Mouse (Mus musculus) common myeloid progenitor, adult 5-6 weeks (primary cell): ENCODE results near the gene Olfr45. TPM values are rescaled to one million over a fixed set of nuclear protein-coding genes. Genes with fewer than 3 reads are reported as not detected.
"Not testable (repeated sequence)": the region's sequence is repeated elsewhere in the genome, so short reads cannot be mapped to it uniquely, and the experiment has no call there.

Experiments
- ATAC-seq: replicated peaks from 2 replicates; pipeline ENCODE4 v1.8.0; 2016; ENCODE audit warnings: low read depth, mild to moderate bottlenecking, moderate TSS enrichment, inconsistent platforms; ENCODE audit not compliant: poor library complexity, severe bottlenecking
- total RNA-seq: library from RNA; stranded (forward); fragments of 200-1000, 187-1606 nt; gene quantifications from 2 replicates; pipeline ENCODE4 v1.2.3, GENCODE M21; 2017

Gene Olfr45
- not detected in 2 replicates for total RNA-seq

DNA sequence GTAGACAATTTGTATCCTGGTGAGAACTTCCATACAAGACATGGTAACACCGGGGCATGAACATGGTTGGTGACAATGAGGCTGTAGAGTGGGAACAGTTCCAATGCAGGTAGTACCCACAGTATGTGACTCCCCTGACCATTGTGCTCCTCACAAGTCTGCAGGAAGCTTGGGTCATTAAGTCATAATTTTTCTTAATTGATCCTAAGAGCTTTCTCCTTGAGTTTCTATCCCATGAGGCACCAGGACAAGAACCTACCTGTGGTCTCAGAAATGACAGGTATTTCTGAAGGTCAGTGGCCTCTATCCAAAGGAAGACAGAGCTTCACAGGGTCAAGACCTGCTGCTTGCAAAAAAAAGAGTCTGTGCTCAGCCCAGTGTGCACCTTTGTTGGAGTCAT is at the start of gene Olfr45:
TSS of gene Olfr45 (plus strand) at position 301 of the 400 bp plus-strand sequence.
- no peak for ATAC-seq

DNA sequence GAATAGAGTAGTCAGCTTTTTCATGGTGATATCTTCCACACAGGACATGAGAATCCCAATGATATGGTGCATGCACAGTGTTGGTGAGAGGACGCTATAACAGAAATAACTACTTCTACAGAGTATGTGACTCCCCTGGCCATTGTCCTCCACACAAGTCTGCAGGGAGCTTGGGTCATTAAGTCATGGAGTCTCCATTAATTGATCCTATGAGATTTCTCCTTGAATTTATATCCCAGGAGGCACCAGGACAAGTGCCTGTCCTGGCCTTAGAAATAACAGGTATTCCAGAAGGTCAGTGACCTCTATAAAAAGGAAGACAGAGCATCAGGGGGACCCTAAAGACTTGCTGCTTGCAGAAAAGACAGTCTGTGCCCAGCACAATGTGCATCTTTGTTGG is 35.6 kb upstream of the Olfr45 start, which contains the start of gene Olfr53:
TSS of gene Olfr53 (plus strand) at position 301 of the 400 bp plus-strand sequence.
- ATAC-seq = no peak

DNA sequence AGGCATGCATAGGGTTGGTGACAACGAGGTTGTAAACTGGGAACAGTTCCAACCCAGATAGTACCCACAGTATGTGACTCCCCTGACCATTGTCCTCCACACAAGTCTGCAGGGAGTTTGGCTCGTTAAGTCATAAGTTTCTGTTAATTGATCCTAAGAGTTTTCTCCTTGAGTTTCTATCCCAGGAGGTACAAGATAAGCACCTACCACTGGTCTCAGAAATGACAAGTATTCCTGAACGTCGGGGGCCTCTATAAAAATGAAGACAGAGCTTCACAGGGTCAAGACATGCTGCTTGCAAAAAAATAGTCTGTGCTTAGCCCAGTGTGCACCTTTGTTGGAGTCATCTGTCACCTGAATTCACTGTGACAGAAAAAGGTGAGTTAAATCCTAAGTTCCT is 22.1 kb upstream of the Olfr45 start, which contains the start of gene Olfr539:
TSS of gene Olfr539 (plus strand) at position 301 of the 400 bp plus-strand sequence.
- ATAC-seq = no peak

DNA sequence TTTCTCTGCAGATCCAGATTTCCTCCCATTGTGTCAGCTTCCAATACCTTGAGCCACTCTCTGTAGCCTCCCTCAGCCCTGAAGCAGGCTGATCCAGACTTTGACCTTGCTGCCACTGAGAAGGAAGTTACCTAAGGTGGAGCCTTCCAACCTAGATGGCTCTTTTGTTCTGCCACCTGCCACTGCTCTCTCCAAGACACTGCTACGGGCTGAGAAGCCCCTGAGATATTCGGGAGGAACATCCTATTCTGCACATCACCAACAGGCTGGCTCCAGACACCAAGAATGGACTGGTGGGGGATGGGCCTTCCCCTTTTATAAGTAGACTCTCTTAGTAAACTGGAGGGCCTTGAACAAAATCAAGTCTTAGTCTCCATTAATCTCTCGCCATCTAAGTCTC is 11.1 kb upstream of the Olfr45 start:
- not testable (repeated sequence) for ATAC-seq

DNA sequence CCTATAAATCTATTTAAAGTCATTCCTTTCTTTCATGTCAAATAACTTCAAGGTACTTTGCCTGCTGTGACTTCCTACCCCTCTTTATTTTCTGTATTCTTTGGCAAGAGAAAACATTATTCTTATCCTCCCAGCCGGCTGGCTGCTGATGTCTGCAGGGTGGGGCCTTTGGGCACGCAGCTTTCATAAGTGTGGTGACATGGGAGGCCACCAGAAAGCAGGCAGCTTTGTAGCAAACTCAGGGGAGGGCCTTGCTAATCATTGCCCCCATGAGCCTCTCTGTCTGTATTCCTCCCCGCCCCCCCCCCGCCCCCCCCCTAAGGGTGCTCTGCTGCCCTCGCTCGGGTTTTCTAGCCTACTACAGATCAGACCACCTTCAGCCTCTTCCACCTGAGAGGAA is 5.9 kb upstream of the Olfr45 start:
- no peak for ATAC-seq

DNA sequence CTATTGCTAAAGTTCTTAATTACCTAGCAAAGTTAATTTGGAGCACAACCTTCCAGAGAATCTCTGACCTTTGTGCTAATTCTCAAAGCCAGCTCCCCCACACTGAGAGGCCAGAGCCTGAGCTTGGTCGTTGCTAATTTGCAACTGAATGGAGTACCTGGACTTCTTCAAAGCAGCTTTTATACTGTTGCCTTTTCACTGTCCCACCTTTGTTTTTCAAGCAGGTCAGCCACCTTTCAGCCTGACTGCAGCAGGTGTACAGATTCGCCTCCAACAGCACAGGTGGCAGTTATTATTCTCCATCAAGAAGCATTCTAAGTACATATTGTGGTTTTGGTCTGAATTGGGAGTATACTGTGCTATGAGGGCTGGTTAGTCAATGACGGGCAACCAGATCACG is 2.2 kb upstream of the Olfr45 start:
- not testable (repeated sequence) for ATAC-seq

DNA sequence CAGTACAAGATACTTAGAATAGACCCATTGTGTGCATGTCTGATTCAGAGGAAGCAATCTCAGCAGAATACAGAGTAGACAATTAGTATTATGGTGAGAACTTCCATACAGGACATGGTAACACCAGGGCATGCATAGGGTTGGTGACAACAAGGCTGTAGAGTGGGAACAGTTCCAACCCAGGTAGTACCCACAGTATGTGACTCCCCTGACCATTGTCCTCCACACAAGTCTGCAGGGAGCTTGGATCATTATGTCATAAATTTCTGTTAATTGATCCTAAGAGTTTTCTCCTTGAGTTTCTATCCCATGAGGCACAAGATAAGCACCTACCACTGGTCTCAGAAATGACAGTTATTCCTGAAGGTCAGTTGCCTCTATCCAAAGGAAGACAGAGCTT is 15.2 kb downstream of the Olfr45 start, which contains the start of gene Olfr541:
TSS of gene Olfr541 (plus strand) at position 301 of the 400 bp plus-strand sequence.
- no peak for ATAC-seq

DNA sequence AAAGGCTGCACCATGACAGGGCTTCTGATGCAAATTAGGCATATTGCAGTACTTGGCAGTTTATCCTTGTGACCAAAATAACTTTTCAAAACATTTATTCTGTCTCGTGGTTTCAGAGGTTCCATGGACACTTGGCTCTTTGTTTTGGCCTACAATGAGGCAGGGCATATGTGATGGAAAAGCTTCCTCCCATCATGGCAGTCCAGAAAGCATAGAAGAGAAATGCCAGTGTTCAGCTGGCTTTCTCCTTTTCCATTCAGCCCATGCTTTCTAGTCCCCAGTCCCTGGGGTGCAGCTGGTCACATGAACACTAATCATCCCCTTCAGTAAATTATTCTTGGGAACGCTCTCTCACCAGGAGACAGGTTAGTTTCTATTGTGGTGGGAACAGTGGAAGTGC is 24.6 kb downstream of the Olfr45 start:
- ATAC-seq = no peak

DNA sequence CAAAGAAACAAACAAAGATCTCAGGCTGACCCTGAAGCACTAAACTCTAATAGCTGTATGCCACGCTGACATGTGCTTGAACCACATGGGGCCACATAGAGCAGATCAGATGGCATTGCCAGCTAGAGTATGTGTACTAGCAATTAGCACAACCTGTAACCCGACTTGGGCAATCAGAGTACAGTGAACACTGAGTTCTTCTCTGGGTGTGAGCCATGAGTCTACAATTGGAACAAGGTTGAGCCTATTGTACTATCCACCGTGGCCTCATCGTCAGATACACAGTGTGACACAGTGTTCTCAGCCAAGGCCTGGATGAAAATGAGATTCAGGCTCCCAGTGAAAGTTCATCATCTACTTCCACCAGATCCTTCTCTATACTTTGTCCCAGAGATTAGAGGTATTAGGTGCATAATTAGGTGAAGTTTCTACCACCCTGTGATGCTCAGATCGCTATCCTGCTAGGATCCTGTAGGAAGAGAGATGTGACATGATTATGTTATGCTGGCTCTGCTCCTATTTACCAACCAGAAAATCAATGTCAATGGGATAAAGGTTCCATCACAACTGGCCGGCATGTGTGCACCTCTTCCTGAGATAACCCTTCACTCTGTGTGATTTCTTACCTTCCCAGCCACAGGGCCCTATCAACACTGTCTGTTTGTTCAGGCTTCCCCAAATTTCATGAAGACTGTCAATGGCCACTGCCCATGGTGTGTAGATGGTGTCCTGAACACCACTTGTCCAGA is 26.0 kb downstream of the Olfr45 start:
- ATAC-seq = no peak

DNA sequence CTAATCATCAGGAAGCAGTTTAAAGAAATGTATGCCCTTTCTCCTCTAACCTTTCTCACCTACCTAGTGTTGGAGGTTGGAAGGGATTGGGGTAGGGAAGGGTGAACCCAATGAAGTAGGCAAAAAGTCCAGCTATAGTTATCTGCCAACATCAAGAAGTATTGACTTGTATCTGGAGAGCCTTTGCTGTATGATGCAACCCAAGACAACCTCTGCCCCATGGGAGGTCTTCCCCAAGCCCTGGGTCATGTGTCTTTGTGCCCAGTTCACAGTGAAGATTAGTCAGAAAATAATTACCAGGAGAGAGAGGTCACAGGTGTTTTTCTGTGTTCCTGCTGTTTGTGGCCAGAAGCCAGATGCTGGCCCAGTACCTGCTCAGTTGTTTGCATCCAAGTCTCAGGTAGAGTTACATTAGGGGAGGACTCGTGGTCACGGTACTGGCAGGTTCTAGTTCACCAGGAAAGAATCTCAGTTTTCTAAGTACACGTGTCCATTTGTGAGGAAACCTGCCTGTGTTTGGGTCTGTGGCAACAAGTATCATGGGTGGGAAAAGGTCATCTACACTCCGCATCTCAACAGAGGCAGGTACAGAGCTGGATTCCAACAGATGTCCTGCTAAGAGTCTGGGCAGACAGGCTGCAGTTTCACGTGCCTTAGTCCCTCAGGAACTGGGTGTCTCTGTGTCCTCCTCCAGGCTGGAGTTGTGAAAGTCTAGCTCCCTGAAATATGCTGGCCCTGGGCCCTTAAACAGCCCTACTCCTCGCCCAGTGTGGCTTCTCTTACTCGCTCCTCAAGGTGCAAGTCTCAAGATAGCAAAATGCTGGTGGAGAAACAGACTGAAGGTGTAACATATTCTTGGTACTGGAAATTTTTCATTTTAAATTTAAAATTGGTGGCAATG is 35.7 kb downstream of the Olfr45 start:
- ATAC-seq = no peak

DNA sequence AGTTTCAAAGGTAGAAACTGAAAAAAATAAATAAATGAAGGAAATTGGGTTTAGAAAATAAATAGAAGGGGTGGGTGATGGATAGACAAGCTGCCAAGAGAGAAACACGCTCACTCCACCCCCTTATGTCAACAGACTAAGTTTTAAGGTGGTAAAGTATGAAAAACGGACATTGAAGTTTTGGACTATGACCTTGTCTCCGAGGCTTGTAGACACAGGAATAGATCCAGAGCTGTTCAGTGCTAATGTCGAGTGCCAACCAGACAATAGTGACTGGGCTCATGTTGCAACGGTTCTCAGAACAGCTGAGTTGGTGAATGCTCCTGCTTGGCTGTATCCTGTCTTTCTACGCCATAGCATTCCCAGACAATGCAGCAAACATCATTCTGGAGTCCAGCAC is 39.3 kb downstream of the Olfr45 start:
- no peak for ATAC-seq

DNA sequence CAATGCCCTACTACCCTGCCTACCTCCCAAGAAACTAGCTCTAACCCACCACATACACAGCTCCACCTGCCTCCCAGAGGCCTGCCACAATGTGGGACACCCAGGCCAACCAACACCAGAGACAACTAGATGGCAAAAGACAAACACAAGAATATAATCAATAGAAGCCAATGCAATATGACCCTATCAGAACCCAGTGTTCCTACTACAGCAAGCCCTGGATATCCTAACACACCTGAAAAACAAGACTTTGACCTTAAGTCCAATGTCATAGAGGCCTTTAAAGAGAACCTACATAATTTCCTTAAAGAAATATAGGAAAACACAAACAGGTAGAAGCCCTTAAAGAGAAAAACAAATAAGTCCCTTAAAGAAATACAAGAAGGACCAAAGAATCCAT is 43.8 kb downstream of the Olfr45 start:
- ATAC-seq = no peak

DNA sequence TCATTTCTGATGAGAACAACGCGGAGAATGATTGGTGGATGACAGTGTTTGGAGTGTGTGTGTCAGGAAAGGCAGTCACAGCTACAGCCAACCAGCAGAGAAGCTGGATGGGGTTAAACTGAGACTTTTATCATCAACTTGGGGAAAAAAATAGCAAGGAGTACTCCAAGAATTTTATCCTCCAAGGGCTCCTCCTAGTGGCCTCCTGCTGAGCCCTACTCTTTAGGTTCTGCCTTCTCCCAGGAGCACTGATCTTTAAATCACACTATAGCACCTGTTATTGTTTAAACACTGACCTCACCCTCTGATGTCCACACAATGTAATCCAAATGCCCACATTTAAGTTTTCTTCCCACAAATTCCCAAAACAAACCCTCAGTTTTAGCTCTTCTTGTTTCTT is 51.4 kb downstream of the Olfr45 start:
- ATAC-seq = no peak

Other genes with a start within 250 kb of the Olfr45 start
- not detected in 2 replicates for gene Olfr533, start 218.6 kb upstream of the Olfr45 start, total RNA-seq
- gene Olfr535, start 197.7 kb upstream of the Olfr45 start, total RNA-seq = not detected in 2 replicates
- not detected in 2 replicates for gene Olfr536, start 174.6 kb upstream of the Olfr45 start, total RNA-seq
- gene Olfr538, start 114.1 kb upstream of the Olfr45 start, total RNA-seq = not detected in 2 replicates
- gene Olfr46, start 80.7 kb upstream of the Olfr45 start, total RNA-seq = 0.14 TPM in 1 of 2 replicates, not detected in the other
- not detected in 2 replicates for gene Olfr61, start 53.0 kb upstream of the Olfr45 start, total RNA-seq
- gene Olfr53, start 35.5 kb upstream of the Olfr45 start, total RNA-seq = not detected in 2 replicates
- gene Olfr539, start 22.0 kb upstream of the Olfr45 start, total RNA-seq = not detected in 2 replicates
- gene Olfr541, start 15.3 kb downstream of the Olfr45 start, total RNA-seq = not detected in 2 replicates
- gene Cyp2e1, start 81.8 kb downstream of the Olfr45 start, total RNA-seq = not detected in 2 replicates
- 0.15 and 0.23 TPM in 2 replicates for gene Syce1, start 105.9 kb downstream of the Olfr45 start, total RNA-seq
- 1.5 and 3.0 TPM in 2 replicates for gene Zfp941, start 140.2 kb downstream of the Olfr45 start, total RNA-seq
- gene Urah, start 153.1 kb downstream of the Olfr45 start, total RNA-seq = not detected in 2 replicates
- gene Scgb1c1, start 163.6 kb downstream of the Olfr45 start, total RNA-seq = not detected in 2 replicates
- gene Odf3, start 165.9 kb downstream of the Olfr45 start, total RNA-seq = not detected in 2 replicates
- gene Gm45785, start 174.4 kb downstream of the Olfr45 start, total RNA-seq = 0.50 TPM in 1 of 2 replicates, not detected in the other
- gene Ric8a, start 175.0 kb downstream of the Olfr45 start, total RNA-seq = 36.0 and 38.0 TPM in 2 replicates
- gene Bet1l, start 175.6 kb downstream of the Olfr45 start, total RNA-seq = 13.8 and 24.0 TPM in 2 replicates
- 182 and 184 TPM in 2 replicates for gene Psmd13, start 200.0 kb downstream of the Olfr45 start, total RNA-seq
- 34.3 and 38.6 TPM in 2 replicates for gene Sirt3, start 200.4 kb downstream of the Olfr45 start, total RNA-seq
- gene Cox8b, start 218.5 kb downstream of the Olfr45 start, total RNA-seq = not detected in 2 replicates
- 0.18 and 0.49 TPM in 2 replicates for gene Nlrp6, start 239.0 kb downstream of the Olfr45 start, total RNA-seq